Mouse (Mus musculus) cerebellum, postnatal 14 days (tissue): ENCODE results near the gene Psmg4.

Source experiments
- DNase-seq, 2 experiments: peaks; one replicate each; pipeline ENCODE4 v3.0.0; 2021; ENCODE audit warnings: mixed read lengths in 2 of 2

The Psmg4 gene

DNA sequence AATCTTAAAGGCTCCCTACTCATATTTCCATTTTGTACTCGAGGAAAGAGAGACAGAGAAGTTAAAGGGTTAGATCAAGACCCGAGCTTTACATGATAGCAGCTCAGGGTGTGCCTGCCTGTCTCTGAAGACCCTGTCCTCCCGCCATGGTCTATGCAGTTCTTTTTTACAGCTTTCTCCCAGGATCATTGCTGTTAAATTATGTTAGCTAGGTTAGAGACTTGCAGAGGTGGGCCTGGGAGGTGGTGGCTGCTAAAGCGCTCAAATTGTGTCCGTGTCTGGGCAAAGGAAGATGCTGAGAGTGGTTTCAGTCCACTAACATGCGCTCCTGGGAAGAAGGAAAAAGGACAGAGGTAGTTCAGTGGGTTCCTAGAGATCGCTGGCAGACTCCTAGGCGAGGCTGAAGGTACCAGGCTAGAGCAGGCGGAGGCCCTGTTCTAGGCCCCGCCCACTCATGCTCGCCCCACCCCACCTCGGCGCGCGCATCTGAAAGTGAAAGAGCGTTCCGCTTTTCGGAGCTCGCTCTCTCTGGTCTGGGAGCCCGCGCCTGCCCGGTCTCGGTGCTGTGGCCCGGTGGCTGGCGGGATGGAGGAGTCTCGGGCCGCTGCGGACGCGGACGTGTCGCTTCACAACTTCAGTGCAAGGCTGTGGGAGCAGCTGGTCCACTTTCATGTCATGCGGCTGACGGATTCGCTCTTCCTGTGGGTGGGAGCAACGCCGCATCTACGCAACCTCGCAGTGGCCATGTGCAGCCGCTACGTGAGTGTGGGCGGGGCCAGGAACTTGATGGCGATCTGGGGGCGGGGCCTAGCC, at the start of gene Psmg4:
Gene Psmg4, plus strand, starts transcription at position 474 of the 813 bp plus-strand sequence.
- DNase-seq = peak; percentile 94 to 96

GRCm38 (mm10) chr13:34113086-34113485, 49.7 kb upstream of the Psmg4 start:
- DNase-seq = no peak

- no peak for DNase-seq
These were observed 48.1 kb upstream of the Psmg4 start for GRCm38 (mm10) chr13:34114654-34115053.

- no peak for DNase-seq
These were observed 46.3 kb upstream of the Psmg4 start for GRCm38 (mm10) chr13:34116508-34116907.

GRCm38 (mm10) chr13:34118816-34119215, 43.9 kb upstream of the Psmg4 start:
- DNase-seq = no peak

- DNase-seq = no peak
These were observed 43.4 kb upstream of the Psmg4 start for GRCm38 (mm10) chr13:34119406-34119805.

DNA sequence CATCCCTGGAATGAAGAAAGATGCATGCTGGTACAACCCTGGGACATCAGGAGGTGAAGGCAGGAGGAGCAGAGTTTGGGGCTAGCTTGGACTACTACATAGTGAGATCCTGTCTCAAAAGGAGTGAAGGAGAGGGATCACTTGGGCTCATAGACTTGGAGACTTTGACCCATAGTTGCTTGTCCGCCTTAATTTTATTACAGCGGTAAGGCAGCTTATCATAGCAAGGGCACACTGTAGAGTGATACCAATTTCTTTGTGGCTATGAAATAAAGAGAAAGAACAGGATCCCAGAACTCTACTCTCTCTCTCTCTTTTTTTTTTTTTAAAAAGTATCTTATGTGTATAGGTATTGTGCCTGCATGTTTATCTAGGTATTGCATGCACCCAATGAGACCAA, 42.2 kb upstream of the Psmg4 start:
- no peak for DNase-seq

GRCm38 (mm10) chr13:34125711-34126110, 37.1 kb upstream of the Psmg4 start:
- peak; percentile 66 to 74 for DNase-seq

- DNase-seq = peak; percentile 63 to 65
These were observed 34.3 kb upstream of the Psmg4 start for GRCm38 (mm10) chr13:34128276-34129114.

DNA sequence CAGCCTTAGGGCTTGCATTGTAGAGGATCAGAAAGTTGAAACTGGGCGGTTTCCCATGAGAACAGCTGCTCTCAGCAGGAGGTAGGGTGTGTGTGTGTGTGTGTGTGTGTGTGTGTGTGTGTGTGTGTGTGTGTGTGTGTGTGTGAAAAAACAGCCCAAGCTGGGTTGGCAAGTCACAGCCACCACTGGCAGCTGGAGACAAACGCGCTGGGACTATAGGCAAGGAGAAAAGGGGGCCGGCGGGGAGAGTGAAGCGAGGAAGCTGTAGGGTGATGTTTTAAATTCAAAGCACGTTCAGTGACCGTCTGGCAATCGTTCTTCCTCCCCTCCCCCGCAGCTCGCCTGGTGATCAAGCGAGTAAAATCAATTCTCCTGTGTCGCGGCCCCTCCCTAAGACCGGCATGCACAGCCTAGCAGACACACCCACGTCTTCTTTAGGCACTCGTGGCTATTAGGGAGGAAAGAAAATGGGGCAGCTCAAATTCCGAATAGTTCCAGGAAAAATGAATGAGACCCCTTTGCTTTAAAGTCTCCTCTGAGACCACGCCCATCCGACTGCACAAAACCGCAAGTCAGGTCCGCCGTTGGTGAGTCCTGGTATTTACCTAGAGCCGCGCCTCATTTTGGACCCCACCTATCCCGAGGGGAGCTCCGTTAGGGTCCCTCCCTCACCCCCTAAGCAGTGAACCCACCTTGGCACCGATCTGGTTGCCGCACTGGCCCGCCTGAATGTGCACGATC, 33.1 kb upstream of the Psmg4 start:
- DNase-seq = peak; percentile 64 to 74

DNA sequence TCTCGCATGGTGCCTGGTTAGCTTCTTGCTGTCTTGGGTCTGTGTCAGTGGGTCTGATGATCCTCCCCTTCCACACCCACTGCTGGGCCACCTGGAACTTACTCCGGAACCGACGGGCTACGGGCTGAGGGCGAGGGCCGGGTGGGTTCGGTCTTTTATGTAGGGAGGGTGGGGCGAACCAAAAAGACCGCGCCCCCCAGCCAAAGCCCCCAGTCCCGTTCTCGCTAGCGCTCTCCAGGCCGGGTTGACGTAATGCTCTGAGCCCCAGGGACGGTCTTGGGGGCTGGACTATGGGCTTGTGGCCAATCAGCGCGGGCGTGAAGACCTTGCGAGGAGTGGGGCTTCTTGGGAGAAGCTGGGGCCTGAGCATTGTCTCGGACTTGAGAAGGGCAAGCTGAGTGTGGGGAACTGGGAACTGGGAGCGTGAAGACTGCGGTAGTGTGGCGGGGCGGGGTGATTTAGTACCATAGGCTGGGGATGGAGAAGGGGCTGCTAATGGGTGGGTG, 32.5 kb upstream of the Psmg4 start, which contains the start of gene Tubb2b:
Gene Tubb2b, minus strand, starts transcription at position 241 of the 506 bp plus-strand sequence.
- DNase-seq = peak; percentile 89 to 92

- peak; percentile 62 to 70 for DNase-seq
These were observed 31.6 kb upstream of the Psmg4 start for GRCm38 (mm10) chr13:34131011-34131707.

DNA sequence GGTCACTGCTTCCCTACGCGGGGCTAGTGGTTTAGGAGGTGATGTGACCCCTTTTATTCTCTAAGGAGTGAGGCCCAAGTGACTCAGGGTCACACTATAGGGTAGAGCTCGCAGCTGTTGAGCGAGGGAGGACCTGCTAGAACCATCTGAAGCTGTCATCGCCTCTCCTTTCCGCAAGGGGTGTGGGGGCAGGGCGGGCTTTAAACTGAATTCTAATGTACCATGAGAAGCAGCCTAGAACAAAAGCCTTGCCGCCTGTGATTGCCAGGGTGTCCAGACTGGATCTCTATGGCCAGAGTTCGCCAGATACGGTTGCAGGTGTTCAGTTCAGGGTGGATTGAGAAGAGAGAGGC, 31.1 kb upstream of the Psmg4 start:
- peak; percentile 76 to 91 for DNase-seq

GRCm38 (mm10) chr13:34132299-34132698, 30.5 kb upstream of the Psmg4 start:
- DNase-seq = peak in 1 of 2 experiments; percentile 53

- DNase-seq = peak in 1 of 2 experiments; percentile 30
These were observed 29.9 kb upstream of the Psmg4 start for GRCm38 (mm10) chr13:34132875-34133274.

- DNase-seq = peak in 1 of 2 experiments; percentile 54
These were observed 29.3 kb upstream of the Psmg4 start for GRCm38 (mm10) chr13:34133326-34134071.

DNA sequence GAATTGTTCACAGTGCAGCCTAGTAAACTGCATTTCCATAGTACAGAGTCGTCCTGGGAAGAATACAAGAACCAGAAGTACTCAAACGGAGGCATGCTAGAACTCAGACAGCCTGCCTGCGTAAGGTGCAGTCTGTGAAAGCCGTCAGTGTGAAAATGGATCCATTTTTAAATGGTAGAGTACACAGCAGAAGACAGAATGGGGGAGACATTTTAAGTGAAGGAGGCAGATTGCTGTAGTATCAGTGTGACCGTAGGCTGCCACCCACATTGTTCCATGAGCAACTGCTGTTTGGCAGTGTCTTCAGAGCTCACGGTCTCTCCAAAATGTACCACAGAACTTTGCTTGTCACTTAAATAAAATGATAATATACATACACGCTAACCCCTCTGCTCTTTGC, 28.5 kb upstream of the Psmg4 start:
- DNase-seq = peak in 1 of 2 experiments; percentile 23

- peak; percentile 79 to 83 for DNase-seq
These were observed 26.2 kb upstream of the Psmg4 start for GRCm38 (mm10) chr13:34136605-34137004.

GRCm38 (mm10) chr13:34143389-34143788, 19.4 kb upstream of the Psmg4 start:
- DNase-seq = no peak

GRCm38 (mm10) chr13:34146916-34147315, 15.8 kb upstream of the Psmg4 start:
- no peak for DNase-seq

- peak in 1 of 2 experiments; percentile 18 for DNase-seq
These were observed 14.6 kb upstream of the Psmg4 start for GRCm38 (mm10) chr13:34148181-34148580.
